Mouse (Mus musculus) limb, embryonic 10.5 days (tissue): Measurements from ENCODE around the gene Stom. TPM values are rescaled to one million over a fixed set of nuclear protein-coding genes. Genes with fewer than 3 reads are reported as not detected.

Source experiments
- DNase-seq: peaks from one replicate; pipeline ENCODE4 v3.0.0-alpha.2; 2017; ENCODE audit warnings: low spot score
- H3K27ac ChIP-seq: fragments of 300-500 bp; sonication (generic); 2 replicates; pipeline ENCODE4 v1.5.1; 2016; ENCODE audit warnings: mild to moderate bottlenecking
- H3K27me3 ChIP-seq: fragments of 300-500 bp; sonication (generic); 2 replicates; pipeline ENCODE4 v1.6.1; 2016; ENCODE audit warnings: low read depth, mild to moderate bottlenecking; ENCODE audit not compliant: poor library complexity, severe bottlenecking
- H3K36me3 ChIP-seq: fragments of 300-500 bp; sonication (generic); 2 replicates; pipeline ENCODE4 v1.6.1; 2016; ENCODE audit warnings: mild to moderate bottlenecking, moderate library complexity
- H3K4me1 ChIP-seq: fragments of 300-500 bp; sonication (generic); 2 replicates; pipeline ENCODE4 v1.6.1; 2016
- H3K4me3 ChIP-seq: fragments of 300-500 bp; sonication (generic); 2 replicates; pipeline ENCODE4 v1.5.1; 2016; ENCODE audit warnings: mild to moderate bottlenecking, moderate library complexity
- H3K9me3 ChIP-seq: fragments of 300-500 bp; sonication (generic); replicated peaks from 2 replicates; pipeline ENCODE4 v1.6.1; 2016; ENCODE audit warnings: mild to moderate bottlenecking
- WGBS: fragments of 180-500 bp; shearing (Covaris S2); methylation state at CpG from one replicate; pipeline ENCODE4 v1.1.7; 2016; 5-methylcytosine and 5-hydroxymethylcytosine counted together
- polyA plus RNA-seq: library from polyadenylated mRNA; unstranded; fragments of >200 nt; fragmentation: Nextera tagmentation; extraction: Ambion mirVana; gene quantifications from 2 replicates; pipeline ENCODE4 v1.2.1, GENCODE M21; 2016

Stom gene
- polyA plus RNA-seq, 1 experiment from 2014 or later = 10.2 TPM

DNA sequence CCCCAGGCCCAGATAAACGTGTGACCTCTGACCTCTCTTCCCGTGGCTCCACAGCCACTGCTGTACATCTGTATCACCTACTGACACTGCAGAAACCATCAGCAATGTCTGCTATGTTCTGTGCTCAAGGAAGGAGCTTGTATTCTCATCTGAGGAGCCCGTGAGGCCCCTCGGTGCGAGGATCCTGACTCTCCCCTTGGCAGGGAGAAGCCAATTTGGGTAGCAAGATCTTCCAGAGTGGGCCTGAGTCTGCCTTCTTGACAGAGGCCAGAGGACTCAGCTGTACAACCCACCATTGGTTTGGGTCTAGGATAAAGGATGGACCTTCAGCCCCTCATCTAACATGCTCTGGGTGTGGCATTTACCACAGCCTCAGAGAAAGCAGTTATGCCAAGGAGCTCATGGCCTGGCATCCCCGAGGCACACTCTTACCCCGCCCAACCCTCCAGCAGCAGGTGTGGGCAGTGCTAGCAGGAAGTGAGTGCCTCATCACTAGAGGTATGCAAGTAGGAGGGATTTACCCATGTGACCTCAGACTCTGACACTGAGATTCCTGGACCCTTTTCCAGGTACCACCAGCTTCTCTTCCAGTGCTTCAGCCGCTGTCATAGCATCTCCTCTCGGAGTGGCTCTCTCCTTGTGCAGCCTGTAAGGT is 70.4 kb downstream of the Stom start:
- peak overlapping the region; percentile 82 for H3K27ac ChIP-seq
- peaks cover 28% of the 10 kb centered on the region; the same call in 1 of the 2 replicates for H3K27me3 ChIP-seq
- H3K4me3 ChIP-seq = no peak overlapping the region
- no peak for DNase-seq
- no peaks in the 10 kb centered on the region for H3K36me3 ChIP-seq
- H3K4me1 ChIP-seq = peaks cover 41% of the 10 kb centered on the region
- WGBS = 74% methylated on average over 9 of the region's 9 CpGs
- no peaks in the 10 kb centered on the region for H3K9me3 ChIP-seq

DNA sequence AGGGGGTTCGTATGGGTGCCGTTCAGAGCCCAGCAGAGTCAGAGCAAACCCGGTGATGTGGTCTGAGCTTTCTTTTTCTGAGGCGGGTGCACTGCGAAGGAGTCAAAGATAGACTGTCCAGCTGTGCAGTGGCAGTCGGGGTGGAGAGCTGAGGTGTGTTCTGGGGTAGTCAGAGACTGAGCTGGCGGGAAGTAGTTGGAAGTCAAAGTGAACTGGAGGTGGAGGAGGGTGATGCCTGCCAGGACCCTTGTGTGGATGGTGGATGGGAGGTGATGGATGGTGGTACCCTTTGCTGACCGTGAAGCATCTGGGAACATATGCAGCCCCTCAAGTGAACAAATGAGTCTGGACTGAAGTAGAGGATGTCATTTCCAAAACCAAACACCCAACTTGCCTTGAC is 71.0 kb downstream of the Stom start:
- DNase-seq = peak; percentile 51
- Histone ChIP-seq H3K27ac (peak overlapping the region; percentile 82), H3K4me1 (peaks cover 39% of the 10 kb centered on the region), H3K36me3 (no peaks in the 10 kb centered on the region), H3K4me3 (no peak overlapping the region), H3K27me3 (peaks cover 28% of the 10 kb centered on the region; the same call in 1 of the 2 replicates), H3K9me3 (no peaks in the 10 kb centered on the region)
- WGBS = 69% methylated on average over 8 of the region's 8 CpGs

DNA sequence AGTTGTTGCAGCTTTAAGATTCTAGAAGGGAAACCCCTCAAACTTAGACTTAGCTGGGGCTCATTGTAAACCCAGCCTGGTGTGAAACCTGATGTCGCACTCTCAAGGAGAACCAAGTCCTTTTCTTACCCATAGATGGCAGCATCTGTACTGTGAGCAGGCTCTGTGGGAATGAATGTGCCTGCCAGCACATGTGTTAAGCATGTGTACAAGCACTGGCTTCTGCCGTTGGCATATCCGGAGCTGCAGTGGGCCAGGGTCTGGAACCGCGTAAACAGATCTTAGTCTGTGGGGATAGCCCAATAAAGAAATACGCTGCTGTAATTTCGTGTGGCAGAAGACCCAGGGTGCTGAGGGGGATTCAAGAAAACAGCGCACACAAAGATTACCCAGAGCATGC is 71.5 kb downstream of the Stom start:
- Histone ChIP-seq H3K4me3 (peak overlapping the region; percentile 9; the same call in 1 of the 2 replicates), H3K4me1 (peaks cover 34% of the 10 kb centered on the region), H3K36me3 (no peaks in the 10 kb centered on the region), H3K9me3 (no peaks in the 10 kb centered on the region), H3K27ac (peak overlapping the region; percentile 82), H3K27me3 (peaks cover 28% of the 10 kb centered on the region; the same call in 1 of the 2 replicates)
- WGBS = 39% methylated on average over 8 of the region's 8 CpGs
- peak; percentile 75 for DNase-seq

DNA sequence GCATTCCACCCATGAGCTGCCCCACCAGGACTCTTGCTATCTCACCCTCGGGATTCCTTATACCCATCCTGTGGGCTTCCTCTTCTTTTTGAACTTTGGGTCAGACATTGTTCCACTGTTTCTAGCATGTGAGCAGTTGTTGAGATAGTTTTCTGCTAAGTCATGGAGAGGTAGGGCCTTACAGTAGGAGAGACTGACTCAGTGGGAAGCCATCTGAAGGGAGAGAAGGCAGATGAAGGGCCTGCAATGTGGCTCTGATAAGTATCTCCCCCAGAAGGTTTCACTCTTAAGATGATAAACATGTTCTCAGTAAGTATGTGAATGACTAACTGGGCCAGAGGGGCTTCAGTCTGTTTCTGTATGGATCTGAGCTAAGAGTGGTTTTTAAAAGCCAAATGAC is 72.7 kb downstream of the Stom start:
- no peak for DNase-seq
- Histone ChIP-seq H3K36me3 (no peaks in the 10 kb centered on the region), H3K27ac (no peak overlapping the region), H3K27me3 (peaks cover 23% of the 10 kb centered on the region; the same call in 1 of the 2 replicates), H3K4me1 (peaks cover 35% of the 10 kb centered on the region), H3K4me3 (no peak overlapping the region), H3K9me3 (no peaks in the 10 kb centered on the region)
- 74% methylated on average over 1 of the region's 1 CpGs for WGBS

Other genes with a start within 250 kb of the Stom start
- gene AI182371, start 235.4 kb downstream of the Stom start, polyA plus RNA-seq = 0.45 TPM in 1 of 2 replicates, not detected in the other
- 22.4 and 31.2 TPM in 2 replicates for gene Cntrl, start 227.5 kb downstream of the Stom start, polyA plus RNA-seq
- gene Rab14, start 135.9 kb downstream of the Stom start, polyA plus RNA-seq = 206 and 229 TPM in 2 replicates
- 9.5 and 19.7 TPM in 2 replicates for gene Gsn, start 80.6 kb downstream of the Stom start, polyA plus RNA-seq
- not detected in 2 replicates for gene 4930568D16Rik, start 30.8 kb upstream of the Stom start, polyA plus RNA-seq
- gene 4930402F06Rik, start 60.2 kb upstream of the Stom start, polyA plus RNA-seq = not detected in 2 replicates
- gene Ggta1, start 126.3 kb upstream of the Stom start, polyA plus RNA-seq = 6.5 and 6.6 TPM in 2 replicates
- 44.0 and 49.7 TPM in 2 replicates for gene Dab2ip, start 221.3 kb upstream of the Stom start, polyA plus RNA-seq